Mouse (Mus musculus): ENCODE measurements around the gene D17Wsu92e. TPM values are rescaled to one million over a fixed set of nuclear protein-coding genes. Genes with fewer than 3 reads are reported as not detected.

Gene D17Wsu92e
- polyA plus RNA-seq, 1 experiment from 2014 or later = 15.4 TPM

DNA sequence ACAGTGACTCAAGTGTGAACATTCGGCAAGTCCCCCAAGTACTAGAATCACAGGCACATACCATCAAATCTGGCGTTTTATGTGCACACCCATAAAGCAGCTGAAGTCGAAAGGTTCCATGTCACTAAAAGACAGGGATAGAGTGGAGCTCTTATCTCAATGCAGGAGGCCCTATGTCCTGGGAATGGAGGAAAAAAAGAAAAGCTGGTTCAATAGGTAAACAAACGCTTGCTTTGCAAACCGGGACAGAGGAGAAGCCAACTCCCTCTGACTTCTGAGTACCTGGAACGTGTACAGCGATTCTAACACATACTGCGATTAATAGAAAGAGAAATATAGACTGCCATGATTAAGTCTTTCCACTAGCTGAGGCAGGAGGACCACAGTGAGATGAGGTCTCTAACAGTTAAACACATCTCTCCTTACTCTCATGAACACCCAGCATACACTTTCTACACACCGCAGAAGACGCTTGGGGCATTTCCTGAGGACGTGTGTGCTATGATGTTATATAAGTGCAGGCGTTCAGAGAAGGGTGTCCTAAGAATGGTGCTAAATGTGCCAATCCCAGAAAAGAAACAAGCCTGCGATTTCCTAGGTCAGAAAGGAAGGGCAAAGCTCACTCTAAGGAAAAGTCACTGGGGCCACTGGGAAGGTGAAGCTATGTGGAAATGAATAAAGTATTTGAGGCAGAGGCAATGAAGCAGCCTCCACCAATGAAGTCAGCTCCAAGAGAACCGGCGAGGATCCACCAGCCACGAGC, 9.7 kb downstream of the D17Wsu92e start:
- H3K9me3 ChIP-seq (replicated peaks; ENCODE audit: control insufficient read depth, low read length) = no peaks in the 10 kb centered on the region
- no peak overlapping the region for H3K9ac ChIP-seq (ENCODE audit: low read length)
- H3K4me3 ChIP-seq (ENCODE audit: low read length) = no peak overlapping the region
- H3K27me3 ChIP-seq (ENCODE audit: control insufficient read depth, insufficient read depth, low read length) = no peaks in the 10 kb centered on the region
- WGBS = 76% methylated on average over 16 of the region's 16 CpGs
- peaks cover 24% of the 10 kb centered on the region for H3K4me1 ChIP-seq (ENCODE audit: control insufficient read depth, insufficient read depth, low read length)
- H3K4me2 ChIP-seq (ENCODE audit: low read depth, low read length) = no peak overlapping the region
- no peaks in the 10 kb centered on the region for H3K36me3 ChIP-seq (ENCODE audit: control insufficient read depth, insufficient read depth)
- H3K27ac ChIP-seq (ENCODE audit: low read length) = no peak overlapping the region
- no peak for ATAC-seq (replicated peaks; ENCODE audit: extremely low read depth, insufficient read depth, low FRiP score)

DNA sequence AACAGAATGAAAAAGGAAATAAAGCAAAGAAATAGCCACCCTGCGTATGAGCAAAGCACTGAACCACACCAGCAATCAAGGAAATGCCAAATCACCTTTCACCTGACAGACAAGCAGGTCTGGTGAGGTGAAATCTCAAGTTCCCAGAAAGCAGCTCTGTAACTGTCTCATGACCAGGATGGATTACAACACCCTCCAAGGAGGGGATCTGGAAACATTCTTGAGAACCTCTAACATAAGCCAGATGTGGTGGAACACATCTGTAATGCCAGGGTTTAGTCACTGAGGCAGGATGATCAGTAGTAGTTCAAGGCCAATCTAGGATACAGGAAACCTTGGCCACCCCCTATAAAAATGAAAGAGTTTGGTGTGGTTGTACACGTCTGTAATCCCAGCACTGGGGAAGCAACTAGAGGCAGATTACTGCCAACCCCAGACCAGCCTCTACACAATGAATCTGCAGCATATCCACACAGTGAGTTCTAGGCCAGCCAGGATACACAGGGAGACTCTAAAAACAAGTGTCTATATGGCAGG, 12.8 kb downstream of the D17Wsu92e start:
- 72% methylated on average over 2 of the region's 2 CpGs for WGBS
- H3K9me3 ChIP-seq (replicated peaks; ENCODE audit: control insufficient read depth, low read length) = no peaks in the 10 kb centered on the region
- H3K27me3 ChIP-seq (ENCODE audit: control insufficient read depth, insufficient read depth, low read length) = no peaks in the 10 kb centered on the region
- H3K9ac ChIP-seq (ENCODE audit: low read length) = no peak overlapping the region
- peaks cover 43% of the 10 kb centered on the region for H3K4me1 ChIP-seq (ENCODE audit: control insufficient read depth, insufficient read depth, low read length)
- no peak overlapping the region for H3K4me2 ChIP-seq (ENCODE audit: low read depth, low read length)
- no peaks in the 10 kb centered on the region for H3K36me3 ChIP-seq (ENCODE audit: control insufficient read depth, insufficient read depth)
- no peak overlapping the region for H3K27ac ChIP-seq (ENCODE audit: low read length)
- ATAC-seq (replicated peaks; ENCODE audit: extremely low read depth, insufficient read depth, low FRiP score) = no peak
- no peak overlapping the region for H3K4me3 ChIP-seq (ENCODE audit: low read length)

DNA sequence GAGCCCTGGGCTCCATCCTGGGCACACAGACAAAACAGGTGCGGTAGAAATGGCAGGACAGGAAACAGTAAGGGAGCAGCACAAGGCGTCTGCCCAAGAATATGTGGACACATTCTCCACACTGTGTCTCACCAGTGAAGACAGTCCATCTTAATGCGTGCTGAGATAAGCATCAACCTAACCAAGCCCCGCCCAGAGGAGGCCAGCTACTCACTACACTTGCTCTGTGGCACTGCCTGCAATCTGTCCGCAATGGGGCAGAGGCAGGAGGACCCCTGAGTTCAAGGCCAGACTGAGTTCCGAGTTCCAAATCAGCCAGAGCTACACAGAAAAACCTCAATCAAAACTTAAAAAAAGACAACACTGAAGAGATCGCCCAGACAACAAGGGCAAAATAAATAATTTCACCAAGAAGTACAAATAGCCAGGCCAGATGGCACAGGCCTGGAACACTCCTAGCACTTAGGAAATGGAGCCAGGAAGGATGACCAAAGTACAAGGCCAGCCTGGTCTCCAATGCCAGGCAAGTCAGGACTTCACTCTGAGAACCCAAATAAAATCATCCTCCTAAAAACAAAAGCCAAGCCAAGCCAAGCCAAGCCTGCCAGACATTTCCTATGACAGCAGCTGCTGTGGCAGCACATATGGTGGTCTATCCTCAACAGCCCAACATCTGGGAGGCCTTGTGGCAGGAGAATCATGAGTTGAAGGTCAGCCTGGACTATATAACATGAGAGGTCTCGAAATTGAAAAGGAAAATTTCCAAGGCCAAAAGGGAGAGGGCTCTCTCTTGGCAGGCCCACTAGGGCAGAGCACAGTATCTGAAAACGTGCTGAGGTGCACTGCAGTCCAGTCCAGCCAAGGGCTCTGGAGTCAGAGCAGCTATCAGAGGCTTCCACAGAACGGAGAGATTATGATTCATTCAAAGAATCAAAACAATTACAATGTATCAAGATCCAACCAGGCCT, 15.4 kb downstream of the D17Wsu92e start:
- Histone ChIP-seq H3K9ac (ENCODE audit: low read length) (no peak overlapping the region), H3K9me3 (replicated peaks; ENCODE audit: control insufficient read depth, low read length) (no peaks in the 10 kb centered on the region), H3K4me2 (ENCODE audit: low read depth, low read length) (no peak overlapping the region), H3K36me3 (ENCODE audit: control insufficient read depth, insufficient read depth) (no peaks in the 10 kb centered on the region), H3K27me3 (ENCODE audit: control insufficient read depth, insufficient read depth, low read length) (no peaks in the 10 kb centered on the region), H3K4me3 (ENCODE audit: low read length) (no peak overlapping the region), H3K4me1 (ENCODE audit: control insufficient read depth, insufficient read depth, low read length) (peaks cover 33% of the 10 kb centered on the region), H3K27ac (ENCODE audit: low read length) (peak overlapping the region; percentile 37)
- 63% methylated on average over 10 of the region's 10 CpGs for WGBS
- ATAC-seq (replicated peaks; ENCODE audit: extremely low read depth, insufficient read depth, low FRiP score) = peak; percentile 55

GRCm38 (mm10) chr17:27804156-27804690, 16.2 kb downstream of the D17Wsu92e start:
- peaks cover 34% of the 10 kb centered on the region for H3K4me1 ChIP-seq (ENCODE audit: control insufficient read depth, insufficient read depth, low read length)
- no peak overlapping the region for H3K27ac ChIP-seq (ENCODE audit: low read length)
- 67% methylated on average over 7 of the region's 7 CpGs for WGBS

DNA sequence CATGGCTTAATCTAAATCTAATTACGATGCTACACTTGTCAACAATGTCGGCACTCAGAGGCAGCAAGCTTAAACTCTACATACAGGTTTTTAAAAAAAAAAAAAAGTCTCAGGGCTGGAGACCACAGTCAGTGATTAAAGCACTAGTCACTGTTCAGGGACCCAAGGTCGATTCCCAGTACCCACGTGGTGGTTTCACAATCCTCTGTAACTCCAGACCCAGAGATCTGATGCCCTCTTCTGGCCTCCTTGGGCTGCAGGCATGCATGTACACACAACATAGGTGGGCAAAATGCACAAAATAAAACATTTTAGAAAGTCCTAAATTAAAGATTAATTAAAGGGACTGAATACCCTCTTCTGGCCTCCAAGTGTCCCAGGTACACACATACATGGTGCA, 16.7 kb downstream of the D17Wsu92e start:
- Histone ChIP-seq H3K9ac (ENCODE audit: low read length) (no peak overlapping the region), H3K9me3 (replicated peaks; ENCODE audit: control insufficient read depth, low read length) (no peaks in the 10 kb centered on the region), H3K4me2 (ENCODE audit: low read depth, low read length) (no peak overlapping the region), H3K4me1 (ENCODE audit: control insufficient read depth, insufficient read depth, low read length) (peaks cover 34% of the 10 kb centered on the region), H3K27ac (ENCODE audit: low read length) (no peak overlapping the region), H3K36me3 (ENCODE audit: control insufficient read depth, insufficient read depth) (no peaks in the 10 kb centered on the region), H3K4me3 (ENCODE audit: low read length) (no peak overlapping the region), H3K27me3 (ENCODE audit: control insufficient read depth, insufficient read depth, low read length) (no peaks in the 10 kb centered on the region)
- no peak for ATAC-seq (replicated peaks; ENCODE audit: extremely low read depth, insufficient read depth, low FRiP score)
- WGBS = 78% methylated on average over 4 of the region's 4 CpGs

More at GRCm38 (mm10) chr17:27804156-27804690, 16.2 kb downstream of the D17Wsu92e start:
- no peaks in the 10 kb centered on the region for H3K9me3 ChIP-seq (replicated peaks; ENCODE audit: control insufficient read depth, low read length)
- no peak overlapping the region for H3K9ac ChIP-seq (ENCODE audit: low read length)
- no peak overlapping the region for H3K4me2 ChIP-seq (ENCODE audit: low read depth, low read length)
- no peaks in the 10 kb centered on the region for H3K36me3 ChIP-seq (ENCODE audit: control insufficient read depth, insufficient read depth)
- H3K4me3 ChIP-seq (ENCODE audit: low read length) = no peak overlapping the region
- no peak for ATAC-seq (replicated peaks; ENCODE audit: extremely low read depth, insufficient read depth, low FRiP score)
- no peaks in the 10 kb centered on the region for H3K27me3 ChIP-seq (ENCODE audit: control insufficient read depth, insufficient read depth, low read length)

DNA sequence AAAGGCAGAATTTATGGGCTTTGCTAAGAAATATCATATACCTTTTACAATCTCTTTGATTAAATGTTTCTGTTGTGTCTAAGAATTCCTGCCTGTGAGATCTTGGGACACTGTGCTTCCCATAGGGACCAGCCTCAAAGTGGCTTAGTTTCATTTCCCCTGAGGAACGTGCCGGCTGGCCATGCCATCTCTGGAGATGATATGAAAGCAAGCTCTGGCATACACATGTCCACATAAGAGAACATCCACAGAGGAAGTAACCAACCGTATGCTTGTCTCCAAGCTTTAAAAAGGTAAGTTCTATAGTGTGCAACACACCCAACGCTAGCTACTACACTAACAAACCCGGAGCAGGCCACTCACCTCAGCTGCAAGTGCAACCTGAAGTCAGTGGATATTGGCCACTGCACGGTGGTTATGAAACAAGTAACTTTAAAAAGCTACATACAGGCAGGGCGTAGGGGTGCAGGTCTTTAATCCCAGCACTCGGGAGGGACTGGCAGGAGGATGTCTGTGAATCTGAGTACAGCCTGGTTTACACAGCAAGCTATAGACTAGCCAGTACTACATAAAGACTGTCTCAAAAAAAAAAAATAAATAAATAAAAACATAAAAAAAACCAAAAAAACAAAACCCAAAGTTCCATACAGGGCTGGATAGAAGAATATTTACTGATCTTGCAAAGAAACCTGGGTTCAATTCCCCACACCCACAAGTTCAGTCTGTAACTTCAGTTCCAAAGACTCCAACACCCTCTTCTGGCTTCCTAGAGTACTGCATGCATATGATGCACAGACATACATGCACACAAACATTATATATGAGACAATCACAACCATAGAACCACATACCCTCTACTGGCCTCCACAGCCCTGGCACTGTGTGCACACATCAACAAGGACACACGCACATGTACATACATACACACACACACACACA, 19.5 kb downstream of the D17Wsu92e start:
- WGBS = 76% methylated on average over 9 of the region's 9 CpGs
- Histone ChIP-seq H3K4me1 (ENCODE audit: control insufficient read depth, insufficient read depth, low read length) (peaks cover 46% of the 10 kb centered on the region), H3K9ac (ENCODE audit: low read length) (no peak overlapping the region)

DNA sequence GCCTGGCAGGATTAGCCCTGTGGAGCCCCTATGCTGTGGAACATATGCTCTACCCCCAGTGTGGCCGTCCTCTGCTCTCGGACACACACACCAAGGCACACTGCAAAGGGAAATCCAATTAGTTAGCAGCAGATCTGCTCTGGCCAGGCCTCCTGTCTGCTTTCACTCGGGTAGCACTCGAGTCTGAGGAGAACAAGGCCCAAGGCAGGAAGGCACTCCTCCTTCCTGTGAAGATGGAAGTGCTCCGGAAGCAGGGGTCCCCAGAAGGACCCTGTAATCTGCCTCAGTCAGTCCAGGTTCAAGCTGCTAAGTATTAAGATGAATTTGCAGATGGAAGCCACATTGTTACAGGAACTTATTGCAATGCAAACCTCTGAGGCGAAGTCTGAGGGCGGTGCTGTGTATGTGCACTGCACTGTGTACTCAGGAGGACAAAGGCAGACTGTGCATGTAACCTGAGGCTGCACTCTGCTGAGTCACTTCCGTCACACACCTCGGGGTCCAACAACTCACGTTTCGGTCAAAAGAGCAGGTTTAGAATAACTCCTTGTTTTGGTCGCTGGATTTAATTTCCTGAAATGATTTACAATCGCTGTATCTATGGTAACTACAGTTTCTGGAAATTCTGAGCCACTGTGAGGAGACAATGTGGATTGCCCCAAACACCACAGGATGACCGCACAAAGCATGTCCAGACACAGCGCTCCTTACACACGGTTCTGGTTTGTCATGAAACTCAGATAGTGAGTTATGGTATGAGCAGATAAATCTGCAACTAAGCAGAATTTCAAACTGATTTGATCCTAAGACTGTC, 20.5 kb downstream of the D17Wsu92e start:
- Histone ChIP-seq H3K9ac (ENCODE audit: low read length) (peak overlapping the region; percentile 42), H3K4me2 (ENCODE audit: low read depth, low read length) (peak overlapping the region; percentile 23; the same call in 1 of the 2 replicates), H3K36me3 (ENCODE audit: control insufficient read depth, insufficient read depth) (no peaks in the 10 kb centered on the region), H3K27me3 (ENCODE audit: control insufficient read depth, insufficient read depth, low read length) (no peaks in the 10 kb centered on the region), H3K4me1 (ENCODE audit: control insufficient read depth, insufficient read depth, low read length) (peaks cover 38% of the 10 kb centered on the region), H3K4me3 (ENCODE audit: low read length) (no peak overlapping the region), H3K27ac (ENCODE audit: low read length) (peak overlapping the region; percentile 83), H3K9me3 (replicated peaks; ENCODE audit: control insufficient read depth, low read length) (no peaks in the 10 kb centered on the region)
- peak; percentile 29; the same call in 1 of the 2 replicates for ATAC-seq (replicated peaks; ENCODE audit: extremely low read depth, insufficient read depth, low FRiP score)
- WGBS = 44% methylated on average over 16 of the region's 16 CpGs

More for the DNA sequence above, 19.5 kb downstream of the D17Wsu92e start:
- no peaks in the 10 kb centered on the region for H3K27me3 ChIP-seq (ENCODE audit: control insufficient read depth, insufficient read depth, low read length)
- no peaks in the 10 kb centered on the region for H3K9me3 ChIP-seq (replicated peaks; ENCODE audit: control insufficient read depth, low read length)
- no peak overlapping the region for H3K4me3 ChIP-seq (ENCODE audit: low read length)
- H3K36me3 ChIP-seq (ENCODE audit: control insufficient read depth, insufficient read depth) = no peaks in the 10 kb centered on the region
- no peak for ATAC-seq (replicated peaks; ENCODE audit: extremely low read depth, insufficient read depth, low FRiP score)
- H3K27ac ChIP-seq (ENCODE audit: low read length) = no peak overlapping the region
- H3K4me2 ChIP-seq (ENCODE audit: low read depth, low read length) = no peak overlapping the region

All from heart, embryonic 16.5 days (tissue).